Mouse (Mus musculus): ENCODE data around the gene Tmcc2. TPM values are rescaled to one million over a fixed set of nuclear protein-coding genes. Genes with fewer than 3 reads are reported as not detected.

The Tmcc2 gene
- 2.0 and 2.9 TPM in 2 replicates for polyA plus RNA-seq (2012; rRNA removed)

- no peak for DNase-seq (ENCODE audit: low read depth, low spot score)
- WGBS = 3% methylated on average over 49 of the region's 50 CpGs
Observed at GRCm38 (mm10) chr1:132390691-132391579, at the start of gene Tmcc2. Tmcc2 (minus strand) TSS chr1:132391281.

GRCm38 (mm10) chr1:132437389-132437788 lies 46.3 kb upstream of the Tmcc2 start:
- DNase-seq (ENCODE audit: low read depth, low spot score) = no peak
- WGBS = 71% methylated on average over 5 of the region's 5 CpGs

- DNase-seq (ENCODE audit: low read depth, low spot score) = no peak
- 83% methylated on average over 1 of the region's 1 CpGs for WGBS
Observed at GRCm38 (mm10) chr1:132436960-132437359, 45.9 kb upstream of the Tmcc2 start.

- DNase-seq (ENCODE audit: low read depth, low spot score) = no peak
- 68% methylated on average over 4 of the region's 4 CpGs for WGBS
Observed at GRCm38 (mm10) chr1:132436320-132436958, 45.4 kb upstream of the Tmcc2 start.

- WGBS = 95% methylated on average over 12 of the region's 12 CpGs
- no peak for DNase-seq (ENCODE audit: low read depth, low spot score)
Observed at GRCm38 (mm10) chr1:132434032-132434431, 43.0 kb upstream of the Tmcc2 start.

- WGBS = 54% methylated on average over 5 of the region's 5 CpGs
- no peak for DNase-seq (ENCODE audit: low read depth, low spot score)
Observed at GRCm38 (mm10) chr1:132433349-132433748, 42.3 kb upstream of the Tmcc2 start.

- no peak for DNase-seq (ENCODE audit: low read depth, low spot score)
- 44% methylated on average over 9 of the region's 9 CpGs for WGBS
Observed at GRCm38 (mm10) chr1:132431716-132432115, 40.6 kb upstream of the Tmcc2 start.

- WGBS = 72% methylated on average over 3 of the region's 3 CpGs
Observed at GRCm38 (mm10) chr1:132430818-132431217, 39.7 kb upstream of the Tmcc2 start.

GRCm38 (mm10) chr1:132425600-132425999 lies 34.5 kb upstream of the Tmcc2 start:
- DNase-seq (ENCODE audit: low read depth, low spot score) = no peak

More at GRCm38 (mm10) chr1:132430818-132431217, 39.7 kb upstream of the Tmcc2 start:
- DNase-seq (ENCODE audit: low read depth, low spot score) = no peak

GRCm38 (mm10) chr1:132422912-132423696 lies 32.0 kb upstream of the Tmcc2 start:
- WGBS = 90% methylated on average over 5 of the region's 5 CpGs
- DNase-seq (ENCODE audit: low read depth, low spot score) = no peak

GRCm38 (mm10) chr1:132420662-132421061 lies 29.6 kb upstream of the Tmcc2 start:
- DNase-seq (ENCODE audit: low read depth, low spot score) = no peak
- 78% methylated on average over 7 of the region's 7 CpGs for WGBS

GRCm38 (mm10) chr1:132420206-132420605 lies 29.1 kb upstream of the Tmcc2 start:
- no peak for DNase-seq (ENCODE audit: low read depth, low spot score)
- WGBS = 90% methylated on average over 2 of the region's 2 CpGs

- DNase-seq (ENCODE audit: low read depth, low spot score) = peak; percentile 76
- WGBS = under 1% methylated on average over 85 of the region's 85 CpGs
Observed at GRCm38 (mm10) chr1:132417319-132418251, 26.5 kb upstream of the Tmcc2 start, which contains the start of gene Dstyk. Dstyk (plus strand) TSS chr1:132417555.

- DNase-seq (ENCODE audit: low read depth, low spot score) = no peak
- 11% methylated on average over 6 of the region's 6 CpGs for WGBS
Observed at GRCm38 (mm10) chr1:132416943-132417290, 25.8 kb upstream of the Tmcc2 start.

- WGBS = 74% methylated on average over 8 of the region's 8 CpGs
- no peak for DNase-seq (ENCODE audit: low read depth, low spot score)
Observed at GRCm38 (mm10) chr1:132416244-132416942, 25.3 kb upstream of the Tmcc2 start.

GRCm38 (mm10) chr1:132410657-132411056 lies 19.6 kb upstream of the Tmcc2 start:
- 78% methylated on average over 3 of the region's 3 CpGs for WGBS
- no peak for DNase-seq (ENCODE audit: low read depth, low spot score)

- 93% methylated on average over 1 of the region's 1 CpGs for WGBS
- DNase-seq (ENCODE audit: low read depth, low spot score) = no peak
Observed at GRCm38 (mm10) chr1:132401843-132402242, 10.8 kb upstream of the Tmcc2 start.

GRCm38 (mm10) chr1:132400538-132400937 lies 9.5 kb upstream of the Tmcc2 start:
- WGBS = 51% methylated on average over 1 of the region's 1 CpGs
- DNase-seq (ENCODE audit: low read depth, low spot score) = no peak

- no peak for DNase-seq (ENCODE audit: low read depth, low spot score)
- 61% methylated on average over 2 of the region's 2 CpGs for WGBS
Observed at GRCm38 (mm10) chr1:132396705-132397104, 5.6 kb upstream of the Tmcc2 start.
